14 mouse cellular contexts compared by ENCODE assay signal in genomic region chr2:76969637-76970036, GRCm38 (mm10). TPM values are rescaled to one million over a fixed set of nuclear protein-coding genes. Genes with fewer than 3 reads are reported as not detected.
A peak's percentile ranks its signal among the peaks of the same experiment; 100 is the strongest.
DNase-seq lines count a peak whose midpoint lies in the region; ATAC-seq and TF ChIP-seq lines count a peak whose summit lies in the region.
"Had no signal": no experiment of that assay in that cellular context is flagged by ENCODE, and none has a peak within 500 bp of the region (broad histone marks: within the 10 kb centered on the region; RNA-seq: fewer than 3 reads in every experiment).

No protein-coding gene starts in this region.

- H3K9ac ChIP-seq in heart, embryonic 11.5 days (ENCODE audit: low read depth, low read length): no peak overlapping the region
- H3K9ac ChIP-seq in heart, embryonic 15.5 days: peak overlapping the region; percentile 27; the same call in 1 of the 2 replicates
- H3K9ac ChIP-seq: hindbrain, embryonic 12.5 days had no signal

- H3K4me3 ChIP-seq in gastrocnemius, adult 2 months: peak overlapping the region; percentile 81
- no peak overlapping the region for H3K4me3 ChIP-seq in heart, embryonic 11.5 days (ENCODE audit: low read depth, low read length)
- H3K4me3 ChIP-seq in heart, embryonic 15.5 days: no peak overlapping the region
- H3K4me3 ChIP-seq: embryonic facial prominence, embryonic 10.5 days; hindbrain, embryonic 12.5 days had no signal

- peaks cover 3% of the 10 kb centered on the region; the same call in 1 of the 2 replicates for H3K4me1 ChIP-seq in heart, embryonic 11.5 days (ENCODE audit: control insufficient read depth, insufficient read depth, low read length)
- peaks cover 27% of the 10 kb centered on the region for H3K4me1 ChIP-seq in heart, embryonic 15.5 days (replicated peaks)
- H3K4me1 ChIP-seq: embryonic facial prominence, embryonic 10.5 days; hindbrain, embryonic 12.5 days had no signal

- no peak for DNase-seq in gastrocnemius, adult 2 months
- no peak for DNase-seq in gastrocnemius, postnatal 14 days
- DNase-seq in heart, adult 8-10 months (ENCODE audit: low spot score): no peak
- DNase-seq in heart, adult 9 months (ENCODE audit: low spot score in 2 of 2): no peak
- peak; percentile 9 for DNase-seq in skeletal muscle tissue, adult 2 months (ENCODE audit: low read depth, low spot score)
- DNase-seq in layer of hippocampus, postnatal 10 days (ENCODE audit: low spot score in 2 of 2): no peak

- no peak overlapping the region for H3K4me2 ChIP-seq in heart, embryonic 11.5 days
- peak overlapping the region; percentile 29; the same call in 1 of the 2 replicates for H3K4me2 ChIP-seq in heart, embryonic 15.5 days
- H3K4me2 ChIP-seq: hindbrain, embryonic 12.5 days had no signal

- peak overlapping the region; percentile 81 for H3K27ac ChIP-seq in gastrocnemius, adult 2 months
- H3K27ac ChIP-seq in heart, embryonic 11.5 days (ENCODE audit: low read depth, low read length): peak overlapping the region; percentile 13; the same call in 1 of the 2 replicates
- H3K27ac ChIP-seq in heart, embryonic 15.5 days: peak overlapping the region; percentile 78
- H3K27ac ChIP-seq: embryonic facial prominence, embryonic 10.5 days; hindbrain, embryonic 12.5 days had no signal

- peaks cover 3% of the 10 kb centered on the region for H3K36me3 ChIP-seq in heart, embryonic 11.5 days (ENCODE audit: control insufficient read depth, insufficient read depth, low read length)
- peaks cover 61% of the 10 kb centered on the region for H3K36me3 ChIP-seq in heart, embryonic 15.5 days
- H3K36me3 ChIP-seq: embryonic facial prominence, embryonic 10.5 days; hindbrain, embryonic 12.5 days had no signal

- intact Hi-C loops in gastrocnemius, adult 2 months (cut with DNase I): loop anchor here (1.0 kb wide), 1 partner anchor 40 kb away; no protein-coding TSS in a partner anchor
- intact Hi-C loops in gastrocnemius, postnatal 14 days (cut with DNase I; ENCODE audit: low total_unique reads): loop anchor here (5.0 kb wide), 1 partner anchor 42 kb away; no protein-coding TSS in a partner anchor

- ATAC-seq in heart, embryonic 11.5 days (replicated peaks; ENCODE audit: insufficient number of reproducible peaks, low FRiP score, low TSS enrichment): 0 out of 2 replicates have a peak, but pooled peaks have one; percentile 19
- ATAC-seq in heart, embryonic 15.5 days (replicated peaks; ENCODE audit: insufficient number of reproducible peaks, insufficient read depth, low FRiP score, low read depth): no peak
- ATAC-seq: activated CD4-positive, CD25-positive, alpha-beta regulatory T cell, adult 4 months; inflammation-experienced regulatory T-cells, adult 6 months; intestine, postnatal 0 days had no signal

- no peaks in the 10 kb centered on the region for H3K9me3 ChIP-seq in heart, embryonic 11.5 days (replicated peaks; ENCODE audit: control insufficient read depth, low read length)
- no peaks in the 10 kb centered on the region for H3K9me3 ChIP-seq in heart, embryonic 15.5 days (replicated peaks)
- H3K9me3 ChIP-seq: embryonic facial prominence, embryonic 10.5 days; hindbrain, embryonic 12.5 days had no signal

- 71% methylated on average over 21 of the region's 21 CpGs for WGBS in heart, embryonic 11.5 days (ENCODE audit: insufficient replicate concordance)
- WGBS in heart, embryonic 15.5 days: 69% methylated on average over 21 of the region's 21 CpGs

- TF ChIP-seq CTCF in gastrocnemius, adult 2 months (IDR thresholded peaks at IDR 0.05): no peak

- H3K27me3 ChIP-seq in heart, embryonic 11.5 days (ENCODE audit: control insufficient read depth, insufficient read depth, low read length): no peaks in the 10 kb centered on the region
- no peaks in the 10 kb centered on the region for H3K27me3 ChIP-seq in heart, embryonic 15.5 days
- H3K27me3 ChIP-seq: CH12.LX; hindbrain, embryonic 12.5 days had no signal

RNA-seq across cellular contexts. Expression of gene Ttn, which starts 12.7 kb away (rescaled TPM):
- total RNA-seq in gastrocnemius, adult 2 months (2021): 1,000 to 10,000 TPM; 6,941 to 7,187 TPM
- total RNA-seq in gastrocnemius, postnatal 14 days (2021): 1,000 to 10,000 TPM; 4,187 to 4,191 TPM
- polyA plus RNA-seq in heart, embryonic 11.5 days (2014; fragmentation: Nextera tagmentation; extraction: Ambion mirVana): 378 and 608 TPM in 2 replicates
- 1,000 to 10,000 TPM; 3,102 to 4,099 (median 3,503) TPM for total RNA-seq in heart, adult 8-10 months (2022)
- polyA plus RNA-seq in heart, embryonic 15.5 days (2015; fragmentation: Nextera tagmentation; extraction: Ambion mirVana): 583 and 694 TPM in 2 replicates
- 1 to 10 TPM; 3.4 to 6.6 TPM for total RNA-seq in layer of hippocampus, postnatal 10 days (2021)

Comparison
In these comparisons a context has a peak if more than half of its experiments do, and no peak if none do; other contexts are left out.
1. H3K27ac ChIP-seq: peak in every context shown above with its lines; median percentile 81 in gastrocnemius, adult 2 months; 78 in heart, embryonic 15.5 days; 13 in heart, embryonic 11.5 days.
2. RNA of gene Ttn, which starts 12.7 kb away (total RNA-seq): 6,941 to 7,187 TPM in gastrocnemius, adult 2 months, 4,187 to 4,191 TPM in gastrocnemius, postnatal 14 days and 3,102 to 4,099 TPM in heart, adult 8-10 months; 3.4 to 6.6 TPM in layer of hippocampus, postnatal 10 days; every median in the first group is over 100 times any median in the second.